Mouse (Mus musculus) cerebellum, postnatal 25 days (tissue): ENCODE data around the gene Phldb3.
A peak's percentile ranks its signal among the peaks of the same experiment; 100 is the strongest.

ENCODE experiments used
- DNase-seq, 2 experiments: peaks; one replicate each; pipeline ENCODE4 v3.0.0; 2021; ENCODE audit warnings: mixed read lengths in 2 of 2

Gene Phldb3

DNA sequence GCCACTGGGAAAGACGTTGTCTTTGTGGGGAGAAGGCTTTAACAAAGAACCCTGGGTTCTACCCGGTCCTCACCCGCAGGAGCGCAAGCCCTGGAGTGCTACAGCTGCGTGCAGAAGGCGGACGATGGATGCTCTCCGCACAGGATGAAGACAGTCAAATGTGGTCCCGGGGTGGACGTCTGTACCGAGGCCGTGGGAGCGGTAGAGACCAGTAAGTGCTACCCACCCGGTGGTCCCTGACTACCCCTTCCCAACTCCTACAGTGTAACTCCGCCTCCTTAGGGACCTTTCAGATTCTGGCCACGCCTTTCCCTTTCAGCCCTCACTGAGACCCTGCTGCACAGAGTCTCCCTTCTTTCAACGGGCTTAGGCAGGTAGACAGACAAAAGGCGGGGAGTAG is 26.5 kb downstream of the Phldb3 start:
- DNase-seq, result no peak

- peak in 1 of 2 experiments; percentile 13 for DNase-seq
Observed at GRCm38 (mm10) chr7:24638026-24638856, 27.7 kb downstream of the Phldb3 start.

DNA sequence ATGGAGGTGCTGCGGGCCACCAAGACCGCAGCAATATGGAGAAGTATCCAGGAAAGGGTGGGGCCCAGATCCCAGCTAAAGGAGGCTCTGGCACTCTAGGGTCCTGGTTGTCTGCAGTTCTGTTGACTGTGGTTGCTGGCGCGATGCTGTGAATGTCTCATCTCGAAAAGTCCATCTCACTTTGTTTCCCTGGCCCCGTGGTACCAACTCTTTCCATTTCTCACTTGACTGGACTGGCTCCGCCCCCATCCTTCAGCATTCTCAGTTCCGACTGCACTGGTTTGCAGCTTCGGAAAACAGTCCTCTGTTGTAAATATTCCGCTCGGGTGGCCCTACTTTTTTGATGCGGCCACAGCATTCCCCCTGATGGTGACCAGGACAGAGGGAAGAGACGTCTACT is 29.9 kb downstream of the Phldb3 start:
- no peak for DNase-seq

GRCm38 (mm10) chr7:24642491-24642890 is 31.9 kb downstream of the Phldb3 start:
- peak; percentile 37 to 56 for DNase-seq

GRCm38 (mm10) chr7:24644492-24644891 is 33.9 kb downstream of the Phldb3 start:
- no peak for DNase-seq

- no peak for DNase-seq
Observed at GRCm38 (mm10) chr7:24644996-24645395, 34.4 kb downstream of the Phldb3 start.

DNA sequence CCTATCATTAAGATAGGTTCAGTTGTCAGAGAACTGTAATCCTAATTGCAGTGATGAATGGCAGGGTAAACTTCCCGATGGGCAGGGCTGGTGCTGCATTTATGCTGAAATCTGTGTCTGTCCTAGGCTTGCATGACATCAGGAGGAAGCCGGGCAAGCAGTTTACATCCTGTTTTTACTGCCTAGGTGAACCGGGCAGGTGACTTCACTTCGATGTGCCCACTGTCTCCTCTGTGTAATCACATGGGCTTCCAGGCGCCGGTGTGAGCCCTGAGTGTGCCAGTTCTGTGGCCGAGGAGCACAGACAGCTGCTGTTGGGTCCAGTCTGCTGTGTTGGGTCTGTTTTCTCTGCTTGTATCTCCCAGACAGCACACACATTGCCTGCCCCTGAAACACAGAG is 35.9 kb downstream of the Phldb3 start:
- no peak for DNase-seq

DNA sequence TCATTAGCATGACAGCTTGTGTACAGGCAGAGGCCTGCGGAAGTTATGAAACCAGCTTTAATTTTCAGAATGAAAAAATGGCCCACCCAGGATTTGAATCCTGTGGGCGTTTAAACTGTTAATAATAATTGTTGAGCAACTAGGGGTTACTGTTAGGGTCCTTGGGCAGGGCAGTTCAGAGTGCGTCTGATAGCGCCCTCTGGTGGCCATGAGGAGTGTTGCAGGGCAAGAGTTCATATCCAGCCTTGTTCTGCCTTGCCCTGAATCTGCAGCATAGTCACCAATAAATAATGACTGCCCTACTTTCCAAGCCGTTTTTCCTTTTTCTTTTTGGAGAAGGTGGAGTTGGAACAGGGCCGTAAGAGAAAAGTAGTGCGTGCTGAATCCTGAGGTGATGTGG is 43.1 kb downstream of the Phldb3 start:
- DNase-seq, result peak; percentile 56 to 67

DNA sequence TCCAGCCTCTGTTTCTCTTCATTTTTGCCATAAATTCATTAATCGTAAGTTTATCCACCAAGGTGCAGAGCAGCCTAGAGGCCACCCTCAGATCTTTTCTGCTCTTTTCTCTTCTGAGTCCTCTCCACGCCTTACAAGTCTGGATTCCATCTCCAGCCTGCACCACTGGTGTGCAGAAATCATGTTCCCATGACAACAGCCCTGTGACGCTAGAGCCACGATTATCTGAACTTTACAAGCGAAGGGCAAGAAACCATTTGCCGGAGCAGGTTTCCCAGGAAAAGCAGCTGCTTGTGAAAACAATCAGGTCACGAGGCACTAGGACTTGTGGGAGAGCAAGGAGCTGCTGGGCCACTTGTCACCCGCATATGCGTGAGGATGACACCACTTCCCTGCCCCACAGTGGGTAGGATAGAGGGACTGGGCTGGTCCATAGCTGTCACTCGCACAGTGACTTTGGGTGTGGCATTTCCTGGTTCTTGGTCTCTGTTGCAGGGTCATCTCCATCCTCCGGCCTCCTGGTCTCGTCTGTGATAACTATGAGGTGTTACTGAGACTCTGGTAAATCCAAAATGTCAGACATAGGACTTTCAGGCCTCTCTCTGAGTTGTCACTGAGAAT is 49.3 kb downstream of the Phldb3 start:
- no peak for DNase-seq

- DNase-seq, result no peak
Observed at GRCm38 (mm10) chr7:24661118-24661904, 50.7 kb downstream of the Phldb3 start.

DNA sequence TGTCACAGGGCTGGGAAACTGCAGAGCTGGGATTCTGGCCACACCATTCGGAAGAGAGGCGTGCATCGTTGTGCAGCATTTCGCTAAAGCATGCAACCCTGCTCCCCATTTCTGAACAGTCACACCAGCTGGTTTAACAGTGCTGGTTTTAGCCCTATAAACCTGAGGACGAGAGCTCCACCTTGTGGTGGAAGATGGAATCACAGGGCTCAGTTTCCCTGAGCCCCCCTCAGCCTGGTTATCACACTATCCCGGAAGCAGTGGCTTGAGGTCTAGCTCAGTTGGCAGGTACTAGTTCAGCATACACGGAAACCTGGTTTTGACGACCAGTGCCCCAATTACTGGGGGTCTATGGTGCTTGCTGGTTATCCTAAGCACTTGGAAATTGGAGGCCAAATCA is 52.0 kb downstream of the Phldb3 start:
- peak; percentile 61 to 80 for DNase-seq

GRCm38 (mm10) chr7:24664301-24664700 is 53.7 kb downstream of the Phldb3 start:
- DNase-seq, result no peak

DNA sequence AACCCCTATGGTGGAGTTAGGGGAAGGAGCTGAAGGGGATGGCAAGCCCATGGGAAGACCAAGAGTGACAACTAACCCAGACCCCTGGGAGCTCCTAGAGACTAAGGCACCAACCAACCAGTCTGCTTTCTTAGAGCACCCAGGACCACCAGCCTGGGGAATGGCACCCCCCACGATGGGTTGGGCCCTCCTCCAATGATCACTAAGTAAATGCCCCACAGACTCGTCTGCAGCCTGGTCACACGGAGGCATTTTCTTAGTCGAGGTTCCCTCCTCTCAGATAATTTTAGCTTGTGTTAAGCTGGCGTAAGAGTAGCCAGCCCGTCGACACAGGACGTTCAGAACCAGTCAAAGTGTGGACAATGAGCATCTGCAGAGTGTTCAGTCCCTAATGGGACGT is 54.4 kb downstream of the Phldb3 start:
- DNase-seq, result no peak

DNA sequence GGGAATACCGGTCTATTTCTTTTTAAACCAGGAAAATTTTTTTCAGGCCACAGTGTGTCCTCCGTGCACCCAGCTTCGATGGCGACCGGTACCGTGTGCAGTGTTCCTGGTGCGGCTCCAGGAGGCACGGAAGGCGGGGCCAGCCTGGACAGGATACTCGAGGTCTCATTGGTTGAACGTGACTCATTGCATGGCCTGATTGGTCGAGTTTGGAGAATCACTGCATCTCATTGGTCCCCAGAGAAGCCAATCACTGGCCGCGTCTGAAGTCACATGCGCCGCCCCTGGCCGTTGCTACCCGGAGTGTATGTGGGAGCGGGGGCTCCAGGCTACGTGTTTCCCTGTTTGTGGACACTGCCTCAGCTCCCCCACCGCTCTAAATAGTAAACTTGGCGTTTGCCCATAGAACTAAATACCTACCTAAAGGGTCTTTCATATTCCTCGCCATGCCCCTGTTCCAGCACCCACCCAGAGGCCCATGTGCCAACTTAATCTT is 61.4 kb downstream of the Phldb3 start:
- DNase-seq, result no peak

- DNase-seq, result no peak
Observed at GRCm38 (mm10) chr7:24676575-24676974, 66.0 kb downstream of the Phldb3 start, which contains the start of gene Tex101. Tex101 (minus strand) TSS chr7:24676675.
